Mouse (Mus musculus): ENCODE measurements at regions not wholly inside any gene's neighbourhood (a gene's known extent, or its start where the extent isn't known, plus 50 kb on each side); places are given as distances from the start of the nearest gene placed in this dataset.
"Not testable (repeated sequence)": the region's sequence is repeated elsewhere in the genome, so short reads cannot be mapped to it uniquely, and the experiment has no call there.

DNA sequence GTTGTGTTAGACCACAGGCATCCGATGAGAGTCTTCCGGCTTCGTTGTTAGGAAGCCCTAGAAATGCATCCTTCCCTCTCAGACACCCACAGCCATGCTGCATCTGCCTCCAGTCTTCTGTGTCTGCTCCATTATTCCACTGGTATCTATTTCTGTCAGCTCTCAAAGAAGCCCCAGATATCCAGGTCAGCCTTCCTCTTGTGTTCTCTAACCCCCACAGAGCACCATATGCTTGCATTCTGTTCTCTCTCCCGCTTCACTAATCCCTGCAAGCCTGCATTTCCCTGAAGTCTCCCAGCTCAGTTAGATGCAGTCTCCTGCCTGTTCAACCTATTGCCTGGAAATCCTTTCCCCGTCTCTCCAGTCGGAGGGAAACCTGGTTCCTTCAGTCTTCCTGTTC is 53.6 kb upstream of the Wdfy3 start:
- DNase-seq = no peak

DNA sequence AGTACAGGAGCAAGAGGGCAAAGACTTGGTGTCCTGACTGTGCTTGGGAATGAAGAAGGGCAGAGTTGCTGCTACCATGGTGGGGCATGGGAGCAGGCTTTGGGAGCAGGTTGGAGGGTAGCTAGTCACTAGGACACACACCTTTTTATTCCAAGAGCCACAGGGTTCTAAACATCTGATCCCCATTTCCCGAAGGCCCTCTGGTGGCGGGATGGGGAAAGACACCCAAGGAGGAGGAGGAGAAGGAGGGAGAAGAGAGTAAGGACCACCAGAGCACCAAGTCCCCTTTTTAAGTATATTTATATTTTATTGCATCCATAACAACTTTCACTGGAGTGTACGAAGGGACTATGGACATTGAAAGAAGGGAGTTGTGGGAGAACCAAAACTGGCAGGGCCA is 57.0 kb upstream of the Wdfy3 start:
- DNase-seq = peak; percentile 28

DNA sequence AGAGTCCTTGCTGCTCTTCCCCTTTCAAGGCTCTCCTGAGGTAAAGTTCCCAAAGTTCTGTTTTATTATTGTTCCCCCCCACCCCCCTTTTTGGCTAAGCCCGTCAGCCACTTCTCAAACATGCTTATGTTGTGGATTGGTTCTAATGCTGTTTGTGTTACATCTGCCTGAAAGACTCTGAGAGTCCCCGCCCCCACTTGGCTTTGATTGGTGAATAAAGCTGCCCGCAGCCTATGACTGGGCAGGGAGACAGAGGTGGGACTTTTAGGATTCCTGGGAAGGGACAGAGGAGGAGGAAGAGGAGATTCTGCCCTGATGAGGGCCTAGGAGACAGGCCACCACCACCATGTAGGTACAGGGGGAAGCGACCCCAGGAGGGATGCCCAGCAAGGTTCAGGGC is 78.3 kb upstream of the Wdfy3 start:
- DNase-seq = no peak

DNA sequence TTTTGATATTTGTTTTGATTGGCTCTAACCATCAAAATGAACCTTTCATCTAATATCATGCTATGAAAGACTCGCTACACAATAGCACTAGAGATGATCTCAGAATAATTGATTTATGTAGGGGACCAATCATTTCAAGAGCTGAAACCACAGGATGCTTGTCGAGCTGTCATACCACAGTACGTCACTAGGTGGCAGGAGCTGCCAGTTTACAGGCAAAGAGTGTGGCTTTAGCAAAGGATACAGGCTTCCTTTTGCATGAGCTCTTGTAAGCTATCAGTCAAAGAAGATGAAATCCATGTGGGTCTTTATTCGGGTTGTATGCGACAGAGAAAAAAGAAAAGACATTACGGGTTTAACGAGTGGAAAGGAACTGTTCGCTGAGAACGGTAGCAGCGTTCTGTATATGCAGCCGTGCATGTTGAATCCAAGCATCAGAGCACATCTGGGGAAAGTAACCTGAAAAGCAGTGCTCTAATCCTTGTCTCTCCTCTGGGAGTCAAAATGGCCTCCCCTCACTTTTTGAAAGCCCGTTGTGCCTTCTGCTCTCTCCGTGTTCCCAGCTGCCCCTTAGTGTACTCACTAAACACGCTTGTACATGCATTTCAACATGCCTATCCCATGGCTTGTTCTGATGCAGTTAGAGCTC is 79.9 kb upstream of the Wdfy3 start:
- DNase-seq = peak; percentile 50

DNA sequence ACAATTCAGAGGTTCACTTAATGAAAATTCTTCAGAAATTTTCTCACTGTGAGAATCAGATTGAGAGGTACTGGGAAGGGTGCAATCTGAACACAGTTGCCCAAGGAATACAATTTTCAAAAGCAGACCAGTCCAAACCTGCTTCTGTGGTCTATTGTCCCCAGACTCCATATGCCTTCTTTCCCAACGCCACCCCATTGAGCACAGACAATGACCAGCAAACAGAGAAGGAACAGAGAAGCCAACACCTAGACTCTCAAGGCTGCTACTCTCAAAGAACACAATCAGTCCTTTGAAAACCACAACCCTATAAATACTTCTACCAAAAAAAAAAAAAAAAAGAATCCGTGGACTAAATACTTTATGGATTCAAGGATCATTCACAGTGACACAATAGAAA is 89.9 kb upstream of the Wdfy3 start:
- DNase-seq = no peak

DNA sequence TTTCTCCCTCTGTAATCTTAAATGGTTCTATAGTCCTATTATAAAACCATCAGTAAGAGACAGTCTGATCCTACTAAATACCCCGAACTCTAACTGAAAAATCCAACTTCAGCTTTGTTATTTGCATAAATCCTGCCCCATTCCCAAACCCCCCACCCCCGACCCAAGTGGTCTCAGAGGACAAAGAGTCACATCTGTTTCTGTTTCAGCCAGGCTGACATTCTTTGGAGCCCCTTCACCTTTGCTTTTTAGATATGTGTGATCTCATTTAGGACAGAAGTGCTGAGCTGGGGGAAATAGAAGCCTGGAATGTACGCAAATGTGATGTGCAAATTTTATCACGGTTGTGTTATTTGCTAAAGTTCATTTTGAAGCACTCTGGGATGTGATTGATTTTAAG is 98.3 kb upstream of the Wdfy3 start:
- no peak for DNase-seq

DNA sequence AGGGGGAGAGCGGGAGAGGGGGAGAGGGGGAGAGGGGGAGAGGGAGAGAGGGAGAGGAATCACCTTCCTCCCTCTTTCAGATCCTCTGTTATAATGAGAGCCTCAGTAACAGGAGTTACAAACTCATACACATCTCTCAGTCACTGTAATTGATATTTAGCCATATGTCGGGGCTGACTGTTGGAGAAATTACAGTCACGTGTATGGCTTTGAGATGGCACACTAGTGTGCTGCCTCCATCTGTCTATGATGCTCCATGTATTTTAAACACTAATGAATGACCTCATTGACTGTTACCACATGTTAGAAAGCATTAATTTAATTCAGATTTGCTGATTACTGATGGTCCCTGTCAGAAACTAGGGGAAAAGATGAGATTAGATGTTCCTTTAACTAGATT is 102.1 kb upstream of the Wdfy3 start:
- no peak for DNase-seq

DNA sequence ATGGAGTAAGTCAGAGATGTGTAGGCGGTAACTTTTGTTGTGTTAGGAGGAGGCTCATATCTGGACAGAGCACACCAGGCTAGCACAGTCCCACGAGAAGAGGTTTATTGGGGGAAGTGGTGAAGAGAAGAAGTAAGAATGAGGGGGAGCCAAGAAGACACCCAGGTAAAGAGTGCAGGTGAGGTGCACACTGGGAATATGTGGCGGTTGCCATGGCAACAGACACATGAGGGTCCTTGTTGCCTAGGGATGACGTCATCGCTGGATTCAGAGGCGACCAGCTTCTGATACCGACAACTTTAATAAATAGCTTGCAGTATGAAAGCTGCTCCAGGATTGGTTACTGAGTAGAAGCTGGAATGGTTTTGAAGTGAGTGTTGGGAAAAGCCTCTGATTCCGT is 110.5 kb upstream of the Wdfy3 start:
- DNase-seq = no peak

DNA sequence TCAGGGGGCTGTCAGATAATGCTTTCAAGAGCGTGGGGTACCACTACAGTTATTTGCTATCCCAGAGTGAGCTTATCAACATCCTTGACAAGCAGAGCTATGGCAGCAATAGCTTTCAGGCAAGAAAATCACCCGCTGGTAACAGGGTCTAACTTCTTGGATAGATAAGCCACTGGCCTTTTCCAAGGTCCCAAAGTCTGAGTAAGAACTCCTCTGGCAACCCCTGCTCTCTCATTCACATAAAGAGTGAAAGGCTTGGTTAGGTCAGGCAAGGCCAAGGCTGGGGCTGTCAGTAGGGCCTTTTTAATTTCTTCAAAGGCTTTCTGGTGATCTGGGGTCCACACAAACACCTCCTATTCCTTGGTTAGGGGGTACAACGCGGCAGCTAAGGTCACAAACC is 119.2 kb upstream of the Wdfy3 start:
- not testable (repeated sequence) for DNase-seq

DNA sequence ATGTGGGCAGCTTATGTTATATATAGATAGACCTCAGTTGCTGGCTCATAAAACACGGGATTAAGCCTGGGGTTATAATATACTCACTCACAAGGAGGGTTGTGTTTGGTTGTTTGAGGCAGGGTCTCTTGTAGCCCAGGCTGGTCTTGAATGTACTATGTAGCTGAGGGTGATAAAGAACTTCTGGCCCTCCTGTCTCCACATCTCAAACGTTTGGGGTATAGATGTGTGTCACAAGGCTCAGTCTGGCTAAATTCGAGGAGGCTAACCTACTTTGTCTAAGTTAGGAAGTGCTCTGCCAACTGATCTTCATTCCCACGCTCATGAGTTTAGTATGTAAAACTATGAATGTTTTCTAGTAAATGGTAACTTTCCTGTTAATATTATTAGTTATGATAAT is 136.7 kb upstream of the Wdfy3 start:
- no peak for DNase-seq

DNA sequence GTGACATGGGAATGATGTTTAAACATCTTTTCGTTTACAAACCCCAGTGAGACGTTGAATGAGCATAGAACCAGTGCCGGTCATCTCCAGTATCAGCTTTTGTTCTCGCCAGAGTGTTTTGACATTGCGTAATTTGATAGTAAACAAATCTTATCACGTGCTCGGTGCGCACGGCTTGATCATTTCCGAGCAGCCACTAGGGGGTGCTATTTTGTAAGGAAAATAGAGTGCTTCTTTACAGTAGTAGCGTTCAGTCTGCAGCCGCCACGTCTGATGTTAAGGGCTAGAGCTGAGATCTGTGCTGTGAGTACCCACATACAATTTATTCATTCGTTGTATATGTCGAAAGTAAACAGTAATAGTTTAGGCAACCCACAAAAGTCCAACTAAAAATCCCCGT is 137.2 kb upstream of the Wdfy3 start:
- DNase-seq = peak; percentile 54

DNA sequence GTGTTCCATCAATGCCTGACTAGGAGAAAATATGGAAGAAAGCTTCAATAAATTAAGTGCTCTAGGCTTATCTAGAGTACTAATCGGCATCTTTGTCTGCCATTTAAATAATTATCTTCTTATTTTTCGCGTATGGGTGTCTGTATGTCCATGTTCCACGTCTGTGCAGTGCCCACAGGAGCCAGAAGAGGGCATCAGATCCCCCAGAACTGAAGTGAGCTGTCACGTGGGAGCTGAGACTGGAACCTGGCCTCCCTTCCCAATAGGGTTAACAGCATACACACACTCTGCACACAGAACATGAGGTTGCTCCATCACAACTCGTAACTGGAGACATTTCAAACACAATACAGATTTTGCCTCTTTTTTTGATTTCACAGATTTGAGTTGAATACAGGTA is 143.4 kb upstream of the Wdfy3 start:
- DNase-seq = peak; percentile 16

DNA sequence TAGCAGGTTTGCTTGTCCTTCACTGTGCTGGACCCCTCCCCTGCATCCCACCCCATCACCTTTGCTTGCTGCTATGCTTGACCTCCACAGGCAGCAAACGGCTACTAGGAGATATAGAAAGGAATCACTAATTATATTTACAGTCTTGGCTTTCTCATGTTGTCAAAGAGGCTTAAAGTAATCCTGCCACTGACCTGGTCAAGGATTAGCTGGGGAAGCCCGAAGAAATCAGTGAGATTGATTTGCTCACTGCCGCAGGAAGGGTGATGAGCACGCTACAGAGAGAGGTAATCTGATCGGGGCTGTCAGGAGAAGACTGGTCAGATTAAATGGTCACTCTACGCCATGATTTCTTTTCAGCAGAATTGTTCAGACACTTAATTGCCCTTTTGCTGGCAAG is 157.4 kb upstream of the Wdfy3 start:
- no peak for DNase-seq

DNA sequence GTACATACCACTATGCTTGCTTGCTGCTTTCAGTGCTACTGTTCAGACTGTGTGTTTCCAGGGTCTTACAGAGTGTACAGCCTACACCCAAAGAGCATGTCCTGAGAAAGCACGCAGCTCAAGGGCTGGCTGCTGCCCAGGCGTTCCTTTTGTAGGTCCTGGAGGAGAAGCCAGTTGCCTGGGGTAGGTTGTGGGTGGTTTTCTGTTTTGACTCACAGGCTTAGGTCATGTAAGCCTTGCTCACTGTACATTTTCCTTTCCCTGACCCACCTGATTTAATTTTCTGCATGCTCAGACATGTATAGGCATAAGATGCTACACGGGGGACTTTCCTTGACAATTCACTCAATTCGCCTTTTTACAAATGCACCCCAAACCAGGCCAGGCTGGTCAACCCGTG is 172.9 kb upstream of the Wdfy3 start:
- DNase-seq = no peak

DNA sequence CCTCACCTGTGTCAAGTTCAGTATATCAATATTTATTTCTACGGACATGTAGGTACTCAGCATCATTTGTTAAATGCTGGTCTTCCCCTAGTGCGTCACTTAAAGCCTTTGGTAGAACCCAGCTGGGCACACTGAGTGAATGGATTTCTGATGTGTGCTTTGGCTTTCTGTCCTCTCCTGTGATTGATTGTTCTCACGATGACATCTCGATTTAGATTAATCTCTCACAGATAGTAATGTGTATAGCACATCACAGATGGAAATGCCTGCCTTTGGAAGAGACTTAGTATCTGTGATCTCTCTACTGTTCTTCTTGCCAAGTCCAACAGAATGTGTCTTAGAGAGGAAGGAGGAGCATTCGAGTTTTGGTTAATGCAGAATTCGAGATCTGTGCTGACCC is 175.0 kb upstream of the Wdfy3 start:
- no peak for DNase-seq

DNA sequence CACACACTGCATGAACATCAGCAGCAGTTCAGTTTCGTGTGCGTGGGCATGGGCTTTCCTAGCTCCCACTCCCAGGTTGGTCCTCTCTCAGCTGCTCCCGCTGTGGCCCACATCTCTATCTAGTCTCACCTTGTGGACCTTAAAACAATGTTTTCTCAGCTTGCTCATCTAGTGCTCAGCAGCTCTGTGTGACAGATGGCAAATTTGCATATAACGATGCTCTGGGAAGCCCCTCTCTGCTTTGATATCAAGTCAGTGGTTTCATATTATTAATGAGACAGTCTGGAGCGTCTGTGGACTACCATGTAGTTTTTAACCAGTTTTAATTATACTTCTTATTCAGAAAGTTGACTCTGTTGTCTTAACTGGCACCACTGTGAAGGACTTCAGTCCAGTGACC is 179.0 kb upstream of the Wdfy3 start:
- no peak for DNase-seq

DNA sequence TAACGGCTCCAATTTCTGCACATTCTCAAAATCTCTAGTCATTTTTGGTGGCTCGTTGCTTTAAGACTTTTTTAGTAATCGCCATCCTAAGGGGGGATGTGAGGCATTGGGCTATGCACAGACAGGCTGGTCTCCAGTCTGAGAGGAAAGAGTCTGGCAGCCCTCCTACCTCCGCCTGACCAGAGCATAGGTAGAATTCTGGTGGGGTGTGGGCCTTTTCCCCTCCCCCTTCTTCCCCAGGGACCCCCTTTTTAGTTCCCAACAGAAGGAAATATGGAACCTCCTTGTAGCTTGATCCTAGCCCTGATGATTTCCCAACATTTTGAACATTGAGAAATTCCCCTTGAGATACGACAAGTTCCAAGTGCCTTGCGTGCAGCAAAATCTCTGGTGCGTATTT is 181.4 kb upstream of the Wdfy3 start:
- no peak for DNase-seq

DNA sequence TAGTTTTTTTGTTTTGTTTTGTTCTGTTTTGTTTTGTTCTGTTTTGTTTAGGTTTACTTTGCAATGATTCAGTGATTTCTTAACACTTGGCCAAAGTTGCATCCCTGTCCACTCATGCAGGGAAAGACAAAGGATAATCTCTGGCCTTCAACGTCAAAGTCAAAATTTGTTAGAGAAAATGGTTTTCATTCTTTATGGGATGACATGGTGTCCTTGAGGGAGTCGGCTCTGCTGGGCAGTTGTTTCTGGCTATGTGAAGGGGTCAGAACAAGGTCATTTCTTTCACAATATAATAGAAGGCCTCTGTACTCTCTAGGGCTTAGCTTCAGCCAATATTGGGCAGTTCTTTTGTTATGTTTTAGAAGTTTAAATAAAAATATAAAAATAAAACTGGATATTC is 184.1 kb upstream of the Wdfy3 start:
- no peak for DNase-seq

DNA sequence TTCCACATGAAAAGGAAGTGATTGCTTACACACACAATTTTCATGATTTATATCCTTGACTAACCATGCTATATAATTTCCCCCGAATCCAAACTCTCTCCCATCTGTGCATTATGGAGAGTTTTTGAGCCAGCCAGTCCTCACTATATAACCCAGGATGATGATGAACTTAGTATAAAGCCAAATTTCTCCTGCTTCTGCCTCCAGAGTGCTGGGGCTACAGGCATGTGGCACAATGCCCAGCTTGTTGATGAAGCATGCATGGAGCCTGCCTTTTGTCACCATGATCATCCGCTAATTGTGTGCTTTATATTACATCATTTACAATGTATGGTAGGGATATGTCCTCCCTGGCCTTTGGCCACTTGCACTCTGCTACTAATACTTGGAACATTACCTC is 187.4 kb upstream of the Wdfy3 start:
- no peak for DNase-seq

DNA sequence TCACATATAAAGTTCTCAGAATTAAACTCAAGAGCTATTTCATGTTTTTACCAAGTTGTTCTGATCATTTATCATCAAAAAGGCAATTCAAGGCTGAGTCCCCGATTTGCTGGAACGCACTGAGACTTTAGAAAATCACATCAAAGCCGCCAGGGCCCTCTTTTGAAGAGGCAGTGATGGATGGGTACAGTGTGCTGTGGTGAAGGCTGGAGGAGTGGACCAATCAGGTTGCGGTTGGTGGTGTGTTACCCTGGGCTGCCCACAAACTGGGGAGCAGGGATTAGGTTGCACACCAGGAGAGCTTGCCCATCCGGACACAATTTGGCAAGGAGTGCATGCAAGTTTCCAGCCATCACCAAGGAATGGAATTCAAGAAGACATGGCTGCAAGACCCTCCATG is 191.9 kb upstream of the Wdfy3 start:
- no peak for DNase-seq

DNA sequence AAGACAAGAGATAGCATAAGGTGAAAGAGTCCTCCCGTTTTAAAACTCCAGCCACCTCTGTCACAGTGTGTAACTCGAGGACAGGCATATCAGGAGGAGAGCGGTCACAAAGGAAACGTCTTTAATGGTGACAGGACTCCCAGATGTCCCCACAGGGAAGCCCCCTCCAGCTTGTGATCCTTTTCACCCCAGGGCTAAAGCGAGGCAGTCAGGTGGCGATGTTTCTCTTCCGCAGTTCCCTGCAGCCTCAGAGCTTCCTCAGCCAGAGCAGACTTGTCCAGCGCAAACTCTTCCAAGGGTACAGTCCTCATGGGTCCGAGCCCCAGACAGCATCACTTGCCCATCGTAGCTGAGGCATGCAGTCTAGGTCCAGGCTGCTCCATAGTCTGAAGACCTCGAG is 196.7 kb upstream of the Wdfy3 start:
- no peak for DNase-seq

DNA sequence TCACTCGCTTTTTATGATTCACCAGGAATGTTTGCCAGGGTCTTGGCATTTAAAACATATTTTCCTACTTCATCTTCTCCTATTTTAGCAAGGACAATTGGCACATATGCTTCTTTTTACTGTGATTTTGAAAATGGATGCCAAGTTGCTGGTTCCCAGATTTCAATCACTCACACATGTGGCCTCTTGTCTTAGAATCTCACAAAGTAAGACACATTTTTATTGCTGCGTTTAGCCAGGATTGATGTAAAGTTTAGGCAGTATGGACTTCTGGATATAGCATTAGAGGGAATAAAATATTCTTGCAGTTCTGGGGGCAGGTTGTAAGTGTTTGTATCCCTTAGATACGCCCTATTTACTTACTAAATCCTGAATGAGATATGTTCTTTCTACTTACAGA is 197.4 kb upstream of the Wdfy3 start:
- no peak for DNase-seq

DNA sequence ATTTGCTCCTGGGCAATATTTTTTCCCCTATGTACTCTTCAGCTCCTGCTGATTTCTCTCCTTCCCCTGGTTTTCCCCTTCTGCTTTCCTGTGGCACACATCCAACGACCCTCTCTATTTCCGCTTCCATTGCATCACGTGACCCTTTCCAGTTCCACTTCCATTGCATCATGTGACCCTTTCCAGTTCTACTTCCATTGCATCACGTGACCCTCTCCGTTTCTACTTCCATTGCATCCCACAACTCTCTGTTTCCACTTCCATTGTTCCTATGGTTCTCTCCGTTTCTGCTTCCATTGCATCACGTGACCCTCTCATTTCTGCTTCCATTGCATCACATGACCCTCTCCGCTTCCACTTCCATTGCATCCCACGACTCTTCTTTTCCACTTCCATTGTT is 199.5 kb upstream of the Wdfy3 start:
- DNase-seq = no peak

DNA sequence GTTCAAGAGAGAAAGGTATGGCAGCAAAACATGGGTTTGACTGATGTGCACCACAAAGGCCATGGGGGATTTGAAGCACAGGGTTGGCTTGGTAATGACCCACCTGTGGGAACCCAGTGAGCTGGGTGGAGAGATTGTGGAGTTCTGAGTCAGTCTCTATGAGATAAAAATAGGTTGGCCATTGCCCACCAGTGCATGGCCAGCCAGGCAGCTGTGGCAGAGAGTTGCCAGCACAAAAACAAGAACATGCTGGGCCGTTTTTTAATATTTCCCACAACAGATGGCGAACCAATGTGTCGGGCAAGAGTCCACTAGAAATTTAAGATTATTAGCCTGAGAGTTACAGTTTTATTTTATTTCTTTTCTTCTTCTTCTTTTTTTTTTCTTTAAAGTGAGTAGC is 205.6 kb upstream of the Arhgap24 start:
- DNase-seq = no peak

DNA sequence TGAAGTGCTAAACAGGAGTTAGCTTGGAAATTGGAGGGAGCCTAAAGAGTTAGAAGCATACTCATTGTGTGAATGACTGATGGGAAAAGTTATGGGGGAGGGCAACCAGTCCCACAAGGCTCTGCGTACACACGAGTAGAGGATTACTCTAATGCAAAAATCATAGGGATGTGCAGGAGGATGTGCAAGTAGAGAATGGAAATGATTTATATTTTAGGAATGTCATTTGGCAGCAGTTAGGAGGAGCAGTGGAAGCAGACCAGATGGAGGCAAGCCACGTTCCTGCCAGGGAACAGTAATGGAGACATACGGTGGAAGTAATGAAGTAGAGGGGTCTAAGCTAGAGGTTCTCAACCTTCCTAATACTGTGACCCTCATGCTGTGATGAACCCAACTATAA is 194.1 kb upstream of the Arhgap24 start:
- no peak for DNase-seq

DNA sequence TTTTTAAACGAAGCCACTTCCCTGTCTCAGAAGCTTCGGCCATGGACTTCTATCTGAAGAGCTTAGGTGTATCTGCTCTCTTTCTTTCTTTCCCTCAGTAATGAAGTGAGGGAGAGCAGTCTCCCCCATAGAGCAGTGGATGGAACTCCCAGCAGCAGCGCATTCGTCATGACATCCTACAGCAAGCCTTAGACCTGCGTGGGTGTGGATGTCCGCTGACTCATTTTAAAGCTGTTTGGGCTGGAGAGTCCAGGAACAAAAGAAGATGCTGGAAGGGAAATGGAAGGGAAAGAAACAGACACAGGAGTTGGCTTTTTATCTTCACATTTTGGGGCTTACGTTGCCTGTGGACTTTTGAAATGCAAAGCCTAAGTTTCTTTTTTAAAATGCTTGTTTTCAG is 190.3 kb upstream of the Arhgap24 start:
- DNase-seq = no peak

Data from thymus, postnatal 14 days (tissue).